Mouse (Mus musculus) kidney, adult 2 months (tissue): ENCODE data around the gene Nuak2.

Experiments
- CTCF ChIP-seq: fragments of 200-500 bp; conservative IDR thresholded peaks from 2 replicates; pipeline ENCODE4 v1.5.1; 2011; ENCODE audit warnings: low read depth, mild to moderate bottlenecking, control low read depth, low read length, moderate library complexity, mixed read lengths; ENCODE audit not compliant: insufficient read depth, insufficient read length
- POLR2A ChIP-seq: fragments of 200-500 bp; IDR thresholded peaks from one replicate; pipeline ENCODE4 v1.6.1; 2011; ENCODE audit warnings: low read depth, low read length, control low read depth

- TF ChIP-seq CTCF (no peak), POLR2A (no peak)
Measured at GRCm38 (mm10) chr1:132334178-132334801, 18.4 kb downstream of the Nuak2 start.
